Mouse (Mus musculus): ENCODE data around the gene Tac2.

DNA sequence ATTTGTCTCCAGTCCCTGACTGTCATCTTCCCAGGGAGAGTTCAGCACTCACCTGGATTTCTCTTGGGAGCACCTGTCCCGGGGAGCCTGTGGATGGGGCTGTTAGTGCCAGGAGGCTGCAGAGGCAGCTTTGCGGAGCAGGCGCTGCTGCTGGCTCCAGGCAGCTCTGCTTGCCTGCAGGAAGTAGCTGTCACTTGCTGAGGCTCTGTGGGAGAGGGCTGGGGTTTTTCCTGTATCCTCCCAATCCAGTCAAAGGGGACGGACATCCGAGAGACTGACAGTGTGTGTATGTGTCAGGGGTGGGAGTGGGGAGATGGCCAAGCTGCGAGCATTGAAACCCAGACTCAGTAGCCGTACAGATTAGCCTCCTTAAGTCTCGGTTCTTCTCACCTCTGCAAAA lies 27.3 kb downstream of the Tac2 start, which contains the start of gene Gpr182:
- TF ChIP-seq CTCF (IDR thresholded peaks at IDR 0.05; ENCODE audit: low read depth) (no peak), EP300 (IDR thresholded peaks at IDR 0.05; ENCODE audit: low read depth) (no peak)
